Mouse (Mus musculus): Measurements from ENCODE around the gene Nav2.

GRCm38 (mm10) chr7:48881486-48881885, 27.0 kb upstream of the Nav2 start, which contains the start of gene E2f8:
- no peak for TF ChIP-seq POLR2A (IDR thresholded peaks at IDR 0.05; ENCODE audit: extremely low read depth, insufficient read depth, low read length)
- TF ChIP-seq CTCF (IDR thresholded peaks at IDR 0.05; ENCODE audit: extremely low read depth, insufficient read depth, low read length): no peak

Measured in cortical plate, adult 2 months (tissue).